Mouse (Mus musculus) erythroblast, embryonic 14.5 days (primary cell): ENCODE data around the gene Acadsb.

Experiments
- GATA1 ChIP-seq: IDR thresholded peaks from 2 replicates; pipeline ENCODE4 v1.6.1; 2012; ENCODE audit warnings: low read length, inconsistent platforms, mixed read lengths
- TAL1 ChIP-seq: IDR thresholded peaks from 3 replicates; pipeline ENCODE4 v1.6.1; 2012; ENCODE audit warnings: low read length, inconsistent platforms, mixed read lengths

GRCm38 (mm10) chr7:131417605-131418004, 7.2 kb downstream of the Acadsb start:
- TF ChIP-seq TAL1 = no peak
- no peak for TF ChIP-seq GATA1
